Mouse (Mus musculus): Measurements from ENCODE around the gene Lrp1. TPM values are rescaled to one million over a fixed set of nuclear protein-coding genes. Genes with fewer than 3 reads are reported as not detected.

Gene Lrp1
- total and polyA plus RNA-seq, 3 experiments = 0.39 to 0.42 TPM; not detected in 1

DNA sequence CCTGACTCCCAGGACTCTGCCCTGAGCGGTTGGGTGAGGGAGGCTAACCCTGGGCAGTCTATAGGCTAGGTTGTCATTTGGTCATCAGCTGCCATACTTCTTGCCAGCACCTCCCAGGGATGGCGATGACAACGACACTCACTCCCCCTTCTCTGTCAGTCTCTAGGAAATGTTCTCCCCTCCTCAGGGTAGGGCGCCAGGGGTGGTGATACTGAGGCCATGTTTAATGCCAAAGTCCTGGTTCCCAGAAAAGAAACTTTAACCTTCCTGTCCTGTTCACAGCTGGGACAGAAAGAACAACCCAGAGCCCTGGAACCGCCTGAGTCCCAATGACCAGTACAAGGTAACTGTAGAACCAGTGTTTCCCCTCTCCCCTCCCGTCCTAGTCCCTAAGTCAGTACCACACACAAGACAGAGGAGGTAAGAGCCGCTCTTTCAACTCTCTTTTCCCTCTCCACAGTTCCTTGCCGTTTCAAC is 104.9 kb downstream of the Lrp1 start:
- no peak overlapping the region; a peak in 1 of 4 replicates for H3K4me3 ChIP-seq (ENCODE audit: control insufficient read depth in 1 of 2, insufficient read depth in 1 of 2, low read depth in 2 of 2, low read length in 2 of 2)
- peaks cover 0 to 17% of the 10 kb centered on the region in 2 experiments; a peak in 3 of 4 replicates for H3K36me3 ChIP-seq (ENCODE audit: control insufficient read depth in 1 of 2, insufficient read depth in 2 of 2, low read length in 2 of 2)
- peaks cover 0 to 41% of the 10 kb centered on the region in 2 experiments; a peak in 3 of 4 replicates for H3K4me1 ChIP-seq (ENCODE audit: control insufficient read depth in 1 of 2, insufficient read depth in 2 of 2, low read length in 2 of 2)
- H3K27me3 ChIP-seq (ENCODE audit: control insufficient read depth in 1 of 2, insufficient read depth in 2 of 2, low read length in 2 of 2) = no peaks in the 10 kb centered on the region
- TF ChIP-seq POLR2A (IDR thresholded peaks at IDR 0.05; ENCODE audit: control insufficient read depth in 1 of 2, insufficient read depth in 1 of 2, low read depth in 1 of 2, low read length in 2 of 2, poor library complexity in 1 of 2) (peak in 1 of 2 experiments; percentile 9; a peak in 1 of 4 replicates), USF1 (IDR thresholded peaks at IDR 0.05; ENCODE audit: low read depth, low read length) (no peak)
- peaks cover 17% of the 10 kb centered on the region for H3K79me2 ChIP-seq (ENCODE audit: control insufficient read depth, insufficient read depth, low read length, poor library complexity)
- no peaks in the 10 kb centered on the region for H3K9me3 ChIP-seq (replicated peaks; ENCODE audit: insufficient read depth, low read length)
- peak overlapping the region; percentile 26; the same call in 1 of the 2 replicates for H3K9ac ChIP-seq (ENCODE audit: control insufficient read depth, low read depth, low read length, poor library complexity, severe bottlenecking)
- peak; percentile 54 for DNase-seq (ENCODE audit: low read depth, low spot score)
- H3K27ac ChIP-seq (ENCODE audit: control insufficient read depth, low read depth, low read length) = peak overlapping the region; percentile 36

GRCm38 (mm10) chr10:127515271-127515982 is 105.5 kb downstream of the Lrp1 start:
- Histone ChIP-seq H3K27ac (ENCODE audit: control insufficient read depth, low read depth, low read length) (peak overlapping the region; percentile 83; the same call in 1 of the 2 replicates), H3K79me2 (ENCODE audit: control insufficient read depth, insufficient read depth, low read length, poor library complexity) (peaks cover 12% of the 10 kb centered on the region), H3K9ac (ENCODE audit: control insufficient read depth, low read depth, low read length, poor library complexity, severe bottlenecking) (peak overlapping the region; percentile 65), H3K4me3 (ENCODE audit: control insufficient read depth in 1 of 2, insufficient read depth in 1 of 2, low read depth in 2 of 2, low read length in 2 of 2) (peak overlapping the region; percentile 14 to 56; a peak in 2 of 4 replicates), H3K27me3 (ENCODE audit: control insufficient read depth in 1 of 2, insufficient read depth in 2 of 2, low read length in 2 of 2) (no peaks in the 10 kb centered on the region), H3K4me1 (ENCODE audit: control insufficient read depth in 1 of 2, insufficient read depth in 2 of 2, low read length in 2 of 2) (peaks cover 0 to 41% of the 10 kb centered on the region in 2 experiments; a peak in 3 of 4 replicates), H3K36me3 (ENCODE audit: control insufficient read depth in 1 of 2, insufficient read depth in 2 of 2, low read length in 2 of 2) (peaks cover 0 to 17% of the 10 kb centered on the region in 2 experiments; a peak in 3 of 4 replicates), H3K9me3 (replicated peaks; ENCODE audit: insufficient read depth, low read length) (no peaks in the 10 kb centered on the region)
- DNase-seq (ENCODE audit: low read depth, low spot score) = no peak
- TF ChIP-seq SIN3A (IDR thresholded peaks at IDR 0.05; ENCODE audit: low read length) (0 out of 2 replicates have a peak, but pooled peaks have one; percentile 43), TBP (IDR thresholded peaks at IDR 0.05; ENCODE audit: low read depth, low read length) (no peak), POLR2AphosphoS2 (IDR thresholded peaks at IDR 0.05; ENCODE audit: low read length) (peak; percentile 76; the same call in 1 of the 2 replicates), POLR2A (IDR thresholded peaks at IDR 0.05; ENCODE audit: control insufficient read depth in 1 of 2, insufficient read depth in 1 of 2, low read depth in 1 of 2, low read length in 2 of 2, poor library complexity in 1 of 2) (peak; percentile 9 to 48; a peak in 2 of 4 replicates), MAFK (IDR thresholded peaks at IDR 0.05; ENCODE audit: borderline replicate concordance, low read depth, low read length) (no peak), MXI1 (IDR thresholded peaks at IDR 0.05; ENCODE audit: low read depth, low read length) (peak; percentile 55; the same call in 1 of the 2 replicates), NELFE (IDR thresholded peaks at IDR 0.05; ENCODE audit: low read depth, low read length) (peak; percentile 22; the same call in 1 of the 2 replicates), ZC3H11A (IDR thresholded peaks at IDR 0.05; ENCODE audit: low read depth, low read length) (no peak), JUND (IDR thresholded peaks at IDR 0.05; ENCODE audit: low read depth, low read length) (no peak)

GRCm38 (mm10) chr10:127514764-127515163 is 106.2 kb downstream of the Lrp1 start, which contains the start of gene Ndufa4l2:
TSS of gene Ndufa4l2 (plus strand) at chr10:127514967.
- peaks cover 0 to 34% of the 10 kb centered on the region in 2 experiments; a peak in 3 of 4 replicates for H3K4me1 ChIP-seq (ENCODE audit: control insufficient read depth in 1 of 2, insufficient read depth in 2 of 2, low read length in 2 of 2)
- H3K79me2 ChIP-seq (ENCODE audit: control insufficient read depth, insufficient read depth, low read length, poor library complexity) = peaks cover 5% of the 10 kb centered on the region
- H3K9ac ChIP-seq (ENCODE audit: control insufficient read depth, low read depth, low read length, poor library complexity, severe bottlenecking) = peak within 1 kb of the TSS; percentile 65
- H3K27me3 ChIP-seq (ENCODE audit: control insufficient read depth in 1 of 2, insufficient read depth in 2 of 2, low read length in 2 of 2) = no peaks in the 10 kb centered on the region
- H3K4me3 ChIP-seq (ENCODE audit: control insufficient read depth in 1 of 2, insufficient read depth in 1 of 2, low read depth in 2 of 2, low read length in 2 of 2) = peak within 1 kb of the TSS; percentile 45 to 56
- H3K27ac ChIP-seq (ENCODE audit: control insufficient read depth, low read depth, low read length) = peak within 1 kb of the TSS; percentile 83
- DNase-seq (ENCODE audit: low read depth, low spot score) = peak; percentile 75
- H3K9me3 ChIP-seq (replicated peaks; ENCODE audit: insufficient read depth, low read length) = no peaks in the 10 kb centered on the region
- H3K36me3 ChIP-seq (ENCODE audit: control insufficient read depth in 1 of 2, insufficient read depth in 2 of 2, low read length in 2 of 2) = peaks cover 0 to 15% of the 10 kb centered on the region in 2 experiments; a peak in 2 of 4 replicates
- TF ChIP-seq SIN3A (IDR thresholded peaks at IDR 0.05; ENCODE audit: low read length) (peak; percentile 47), NELFE (IDR thresholded peaks at IDR 0.05; ENCODE audit: low read depth, low read length) (0 out of 2 replicates have a peak, but pooled peaks have one; percentile 21), EP300 (IDR thresholded peaks at IDR 0.05; ENCODE audit: low read depth in 1 of 2, low read length in 2 of 2) (no peak), ETS1 (IDR thresholded peaks at IDR 0.05; ENCODE audit: low read depth, low read length) (no peak), GATA1 (IDR thresholded peaks at IDR 0.05; ENCODE audit: low read depth, low read length) (no peak), MAZ (IDR thresholded peaks at IDR 0.05; ENCODE audit: low read depth, low read length) (peak; percentile 78; the same call in 1 of the 2 replicates), TAL1 (IDR thresholded peaks at IDR 0.05; ENCODE audit: low read length) (no peak), ZNF384 (IDR thresholded peaks at IDR 0.05; ENCODE audit: low read depth, low read length) (no peak), POLR2AphosphoS2 (IDR thresholded peaks at IDR 0.05; ENCODE audit: low read length) (0 out of 2 replicates have a peak, but pooled peaks have one; percentile 19), SMC3 (IDR thresholded peaks at IDR 0.05; ENCODE audit: low read depth, low read length) (peak; percentile 2; the same call in 1 of the 2 replicates), MAX (IDR thresholded peaks at IDR 0.05; ENCODE audit: low read length) (no peak), POLR2A (IDR thresholded peaks at IDR 0.05; ENCODE audit: control insufficient read depth in 1 of 2, insufficient read depth in 1 of 2, low read depth in 1 of 2, low read length in 2 of 2, poor library complexity in 1 of 2) (peak; percentile 5 to 31; a peak in 1 of 4 replicates), ELF1 (IDR thresholded peaks at IDR 0.05; ENCODE audit: low read depth, low read length) (0 out of 2 replicates have a peak, but pooled peaks have one; percentile 17), CHD1 (IDR thresholded peaks at IDR 0.05; ENCODE audit: low read depth, low read length) (0 out of 2 replicates have a peak, but pooled peaks have one; percentile 71), ZMIZ1 (IDR thresholded peaks at IDR 0.05; ENCODE audit: low read depth, low read length) (peak; percentile 70), BHLHE40 (IDR thresholded peaks at IDR 0.05; ENCODE audit: borderline replicate concordance, low read depth, low read length) (0 out of 2 replicates have a peak, but pooled peaks have one; percentile 7)

Data from MEL (cell line).